Mouse (Mus musculus) induced T-regulatory cell, adult 2 months (primary cell): ENCODE data around the gene Dhx8.

ENCODE experiments used
- DNase-seq: peaks from one replicate; pipeline ENCODE4 v3.0.0-alpha.2; 2012; ENCODE audit warnings: low read depth

The Dhx8 gene

GRCm38 (mm10) chr11:101733596-101733995 lies 877 bp downstream of the Dhx8 start:
- no peak for DNase-seq

- no peak for DNase-seq
These were observed 23.9 kb downstream of the Dhx8 start for GRCm38 (mm10) chr11:101756616-101757015.

- DNase-seq, result no peak
These were observed 24.6 kb downstream of the Dhx8 start for GRCm38 (mm10) chr11:101757366-101757765.

GRCm38 (mm10) chr11:101758431-101758830 lies 25.7 kb downstream of the Dhx8 start:
- no peak for DNase-seq

GRCm38 (mm10) chr11:101759530-101759929 lies 26.8 kb downstream of the Dhx8 start:
- DNase-seq, result no peak

GRCm38 (mm10) chr11:101763723-101764122 lies 31.0 kb downstream of the Dhx8 start:
- DNase-seq, result peak; percentile 74

- no peak for DNase-seq
These were observed 31.8 kb downstream of the Dhx8 start for GRCm38 (mm10) chr11:101764546-101764945.

GRCm38 (mm10) chr11:101767326-101767725 lies 34.6 kb downstream of the Dhx8 start:
- no peak for DNase-seq

GRCm38 (mm10) chr11:101768721-101769120 lies 36.0 kb downstream of the Dhx8 start:
- no peak for DNase-seq

- DNase-seq, result no peak
These were observed 37.5 kb downstream of the Dhx8 start for GRCm38 (mm10) chr11:101770266-101770665.

- DNase-seq, result no peak
These were observed 39.3 kb downstream of the Dhx8 start for GRCm38 (mm10) chr11:101772027-101772426.

- no peak for DNase-seq
These were observed 39.7 kb downstream of the Dhx8 start for GRCm38 (mm10) chr11:101772449-101772848.

- no peak for DNase-seq
These were observed 44.1 kb downstream of the Dhx8 start for GRCm38 (mm10) chr11:101776846-101777245.

GRCm38 (mm10) chr11:101783135-101783534 lies 50.4 kb downstream of the Dhx8 start:
- no peak for DNase-seq

GRCm38 (mm10) chr11:101783584-101783983 lies 50.9 kb downstream of the Dhx8 start:
- DNase-seq, result no peak

- no peak for DNase-seq
These were observed 51.4 kb downstream of the Dhx8 start for GRCm38 (mm10) chr11:101784072-101784471.

GRCm38 (mm10) chr11:101784488-101785142 lies 51.9 kb downstream of the Dhx8 start:
- no peak for DNase-seq

GRCm38 (mm10) chr11:101785143-101785851 lies 52.6 kb downstream of the Dhx8 start, which contains the start of gene Etv4:
Etv4 (minus strand) TSS chr11:101785371.
- peak; percentile 94 for DNase-seq

GRCm38 (mm10) chr11:101785852-101786205 lies 53.1 kb downstream of the Dhx8 start:
- DNase-seq, result no peak

GRCm38 (mm10) chr11:101786651-101787050 lies 53.9 kb downstream of the Dhx8 start:
- no peak for DNase-seq

GRCm38 (mm10) chr11:101787432-101787831 lies 54.7 kb downstream of the Dhx8 start:
- no peak for DNase-seq

- no peak for DNase-seq
These were observed 58.2 kb downstream of the Dhx8 start for GRCm38 (mm10) chr11:101790811-101791526.

GRCm38 (mm10) chr11:101797355-101797754 lies 64.6 kb downstream of the Dhx8 start:
- no peak for DNase-seq
